Mouse (Mus musculus): ENCODE data around the gene Arf4.

The Arf4 gene

GRCm38 (mm10) chr14:26637851-26638707 lies at the start of gene Arf4:
Arf4 (plus strand) TSS chr14:26638074.
- peak; percentile 94 to 97 for DNase-seq (ENCODE audit: low read depth in 2 of 2, low spot score in 2 of 2)

- DNase-seq (ENCODE audit: low read depth in 2 of 2, low spot score in 2 of 2): no peak
Measured at GRCm38 (mm10) chr14:26591353-26591752, 46.5 kb upstream of the Arf4 start.

- DNase-seq (ENCODE audit: low read depth in 2 of 2, low spot score in 2 of 2): no peak
Measured at GRCm38 (mm10) chr14:26593281-26593895, 44.5 kb upstream of the Arf4 start.

- no peak for DNase-seq (ENCODE audit: low read depth in 2 of 2, low spot score in 2 of 2)
Measured at GRCm38 (mm10) chr14:26595167-26595566, 42.7 kb upstream of the Arf4 start.

GRCm38 (mm10) chr14:26595695-26596365 lies 42.0 kb upstream of the Arf4 start:
- DNase-seq (ENCODE audit: low read depth in 2 of 2, low spot score in 2 of 2): no peak

- DNase-seq (ENCODE audit: low read depth in 2 of 2, low spot score in 2 of 2): no peak
Measured at GRCm38 (mm10) chr14:26605354-26605753, 32.5 kb upstream of the Arf4 start.

- DNase-seq (ENCODE audit: low read depth in 2 of 2, low spot score in 2 of 2): no peak
Measured at GRCm38 (mm10) chr14:26609674-26610073, 28.2 kb upstream of the Arf4 start.

GRCm38 (mm10) chr14:26610689-26611088 lies 27.2 kb upstream of the Arf4 start:
- DNase-seq (ENCODE audit: low read depth in 2 of 2, low spot score in 2 of 2): no peak

- no peak for DNase-seq (ENCODE audit: low read depth in 2 of 2, low spot score in 2 of 2)
Measured at GRCm38 (mm10) chr14:26625301-26625700, 12.6 kb upstream of the Arf4 start.

GRCm38 (mm10) chr14:26626605-26627140 lies 11.2 kb upstream of the Arf4 start:
- no peak for DNase-seq (ENCODE audit: low read depth in 2 of 2, low spot score in 2 of 2)

- DNase-seq (ENCODE audit: low read depth in 2 of 2, low spot score in 2 of 2): no peak
Measured at GRCm38 (mm10) chr14:26637025-26637850, 636 bp upstream of the Arf4 start.

- DNase-seq (ENCODE audit: low read depth in 2 of 2, low spot score in 2 of 2): peak; percentile 36 to 40
Measured at GRCm38 (mm10) chr14:26638708-26639084, 822 bp downstream of the Arf4 start.

- DNase-seq (ENCODE audit: low read depth in 2 of 2, low spot score in 2 of 2): no peak
Measured at GRCm38 (mm10) chr14:26639251-26639650, 1.4 kb downstream of the Arf4 start.

GRCm38 (mm10) chr14:26639961-26640360 lies 2.1 kb downstream of the Arf4 start:
- DNase-seq (ENCODE audit: low read depth in 2 of 2, low spot score in 2 of 2): no peak

GRCm38 (mm10) chr14:26643006-26643624 lies 5.2 kb downstream of the Arf4 start:
- DNase-seq (ENCODE audit: low read depth in 2 of 2, low spot score in 2 of 2): no peak

GRCm38 (mm10) chr14:26645989-26646650 lies 8.2 kb downstream of the Arf4 start:
- no peak for DNase-seq (ENCODE audit: low read depth in 2 of 2, low spot score in 2 of 2)

- no peak for DNase-seq (ENCODE audit: low read depth in 2 of 2, low spot score in 2 of 2)
Measured at GRCm38 (mm10) chr14:26647811-26648210, 9.9 kb downstream of the Arf4 start.

- peak in 1 of 2 experiments; percentile 39 for DNase-seq (ENCODE audit: low read depth in 2 of 2, low spot score in 2 of 2)
Measured at GRCm38 (mm10) chr14:26651901-26652300, 14.0 kb downstream of the Arf4 start.

GRCm38 (mm10) chr14:26658178-26658577 lies 20.3 kb downstream of the Arf4 start:
- no peak for DNase-seq (ENCODE audit: low read depth in 2 of 2, low spot score in 2 of 2)

- no peak for DNase-seq (ENCODE audit: low read depth in 2 of 2, low spot score in 2 of 2)
Measured at GRCm38 (mm10) chr14:26660233-26660632, 22.4 kb downstream of the Arf4 start.
